Mouse (Mus musculus) frontal cortex, adult (tissue): ENCODE measurements around the gene Filip1l.
A peak's percentile ranks its signal among the peaks of the same experiment; 100 is the strongest.
"Not testable (repeated sequence)": the region's sequence is repeated elsewhere in the genome, so short reads cannot be mapped to it uniquely, and the experiment has no call there.

ENCODE experiments used
- ATAC-seq: cut with Nextera tagmentation; 2 replicates; pipeline ENCODE4 v1.9.2; 2017; ENCODE audit warnings: mild to moderate bottlenecking, moderate library complexity, mixed read lengths; ENCODE audit not compliant: low TSS enrichment

Filip1l gene

GRCm38 (mm10) chr16:57353166-57353721, 351 bp downstream of the Filip1l start:
- 0 out of 2 replicates have a peak, but pooled peaks have one; percentile 68 for ATAC-seq

- peak; percentile 62; the same call in 1 of the 2 replicates for ATAC-seq
These were observed 1.0 kb downstream of the Filip1l start for GRCm38 (mm10) chr16:57353932-57354331.

GRCm38 (mm10) chr16:57356454-57356853, 3.6 kb downstream of the Filip1l start:
- ATAC-seq = no peak

- no peak for ATAC-seq
These were observed 4.1 kb downstream of the Filip1l start for GRCm38 (mm10) chr16:57357011-57357410.

GRCm38 (mm10) chr16:57359251-57359650, 6.4 kb downstream of the Filip1l start:
- peak; percentile 92 for ATAC-seq

GRCm38 (mm10) chr16:57360785-57361184, 7.9 kb downstream of the Filip1l start:
- no peak for ATAC-seq

- ATAC-seq = peak; percentile 76
These were observed 9.9 kb downstream of the Filip1l start for GRCm38 (mm10) chr16:57362679-57363401.

GRCm38 (mm10) chr16:57364498-57364897, 11.6 kb downstream of the Filip1l start:
- no peak for ATAC-seq

GRCm38 (mm10) chr16:57366141-57366540, 13.2 kb downstream of the Filip1l start:
- no peak for ATAC-seq

- no peak for ATAC-seq
These were observed 14.2 kb downstream of the Filip1l start for GRCm38 (mm10) chr16:57366941-57367694.

- no peak for ATAC-seq
These were observed 17.1 kb downstream of the Filip1l start for GRCm38 (mm10) chr16:57369846-57370496.

- no peak for ATAC-seq
These were observed 19.3 kb downstream of the Filip1l start for GRCm38 (mm10) chr16:57372156-57372555.

GRCm38 (mm10) chr16:57375248-57375837, 22.4 kb downstream of the Filip1l start:
- ATAC-seq = no peak

- no peak for ATAC-seq
These were observed 25.9 kb downstream of the Filip1l start for GRCm38 (mm10) chr16:57378631-57379330.

- ATAC-seq = no peak
These were observed 30.5 kb downstream of the Filip1l start for GRCm38 (mm10) chr16:57383266-57383971.

- no peak for ATAC-seq
These were observed 31.4 kb downstream of the Filip1l start for GRCm38 (mm10) chr16:57384274-57384673.

GRCm38 (mm10) chr16:57389566-57390251, 36.8 kb downstream of the Filip1l start:
- peak; percentile 92 for ATAC-seq

GRCm38 (mm10) chr16:57391171-57391570, 38.3 kb downstream of the Filip1l start:
- not testable (repeated sequence) for ATAC-seq

GRCm38 (mm10) chr16:57392461-57392860, 39.6 kb downstream of the Filip1l start:
- no peak for ATAC-seq

- ATAC-seq = no peak
These were observed 40.3 kb downstream of the Filip1l start for GRCm38 (mm10) chr16:57393161-57393560.
